Mouse (Mus musculus) intestine, postnatal 0 days (tissue): Measurements from ENCODE around the gene Naa35. TPM values are rescaled to one million over a fixed set of nuclear protein-coding genes. Genes with fewer than 3 reads are reported as not detected.

Source experiments
- ATAC-seq: fragments of 200-750 bp; cut with Nextera tagmentation; 2 replicates; pipeline ENCODE4 v1.8.0; 2017; ENCODE audit warnings: mild to moderate bottlenecking, moderate TSS enrichment, moderate library complexity
- H3K27ac ChIP-seq: fragments of 300-500 bp; sonication (generic); 2 replicates; pipeline ENCODE4 v1.5.1; 2014; ENCODE audit warnings: mild to moderate bottlenecking, low read depth, low read length, moderate library complexity
- H3K27me3 ChIP-seq: fragments of 300-500 bp; sonication (generic); replicated peaks from 2 replicates; pipeline ENCODE4 v1.6.1; 2014; ENCODE audit warnings: low read length, mixed read lengths; ENCODE audit not compliant: control insufficient read depth, insufficient read depth
- H3K36me3 ChIP-seq: fragments of 300-500 bp; sonication (generic); 2 replicates; pipeline ENCODE4 v1.6.1; 2014; ENCODE audit warnings: mild to moderate bottlenecking, moderate library complexity; ENCODE audit not compliant: control insufficient read depth, insufficient read depth
- H3K4me1 ChIP-seq: fragments of 300-500 bp; sonication (generic); replicated peaks from 2 replicates; pipeline ENCODE4 v1.6.1; 2014; ENCODE audit warnings: antibody characterized with exemption, low read length, mixed read lengths; ENCODE audit not compliant: control insufficient read depth, insufficient read depth
- H3K4me2 ChIP-seq: fragments of 300-500 bp; sonication (generic); replicated peaks from 2 replicates; pipeline ENCODE4 v1.6.1; 2014; ENCODE audit warnings: low read depth, mild to moderate bottlenecking, moderate library complexity
- H3K4me3 ChIP-seq: fragments of 300-500 bp; sonication (generic); 2 replicates; pipeline ENCODE4 v1.5.1; 2014; ENCODE audit warnings: low read depth, low read length
- H3K9ac ChIP-seq: fragments of 300-500 bp; sonication (generic); 2 replicates; pipeline ENCODE4 v1.6.1; 2014; ENCODE audit warnings: mild to moderate bottlenecking, low read depth, low read length
- H3K9me3 ChIP-seq: fragments of 300-500 bp; sonication (generic); 2 replicates; pipeline ENCODE4 v1.6.1; 2016; ENCODE audit warnings: mixed run types; ENCODE audit not compliant: control insufficient read depth
- CTCF ChIP-seq: sonication (generic); IDR thresholded peaks from 2 replicates; pipeline ENCODE4 v1.5.1; 2016; ENCODE audit warnings: low read depth, mild to moderate bottlenecking, control low read depth, antibody characterized with exemption, moderate library complexity
- WGBS: fragments of 180-500 bp; shearing (Covaris S2); extraction: QIAGEN DNeasy Blood & Tissue Kit; methylation state at CpG from one replicate; pipeline ENCODE4 v1.1.7; 2014; 5-methylcytosine and 5-hydroxymethylcytosine counted together
- polyA plus RNA-seq: library from polyadenylated mRNA; unstranded; fragments of >200 nt; fragmentation: Nextera tagmentation; extraction: Ambion mirVana; gene quantifications from 2 replicates; pipeline ENCODE4 v1.2.1, GENCODE M21; 2015

The Naa35 gene
- polyA plus RNA-seq, 1 experiment from 2014 or later = 39.8 TPM

DNA sequence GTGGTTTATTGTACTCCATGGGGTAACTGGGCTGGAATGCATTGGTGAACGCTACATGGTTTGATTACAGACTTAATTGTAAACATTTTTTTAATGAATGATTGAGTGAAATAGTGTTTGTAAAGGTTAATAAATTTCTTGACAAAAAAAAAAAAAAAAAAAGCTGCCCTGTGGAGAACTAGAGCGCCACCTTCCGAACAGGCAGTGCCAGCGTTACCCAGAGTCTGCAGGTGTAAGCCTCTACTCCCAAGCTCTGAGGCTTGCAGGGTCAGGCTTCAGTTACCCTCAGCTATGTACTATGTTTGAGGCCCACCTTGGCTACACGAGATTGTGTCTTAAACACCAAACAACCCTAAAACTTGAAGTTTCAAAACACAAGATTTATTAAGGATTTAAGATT, 49.6 kb downstream of the Naa35 start:
- Histone ChIP-seq H3K4me1 (no peaks in the 10 kb centered on the region), H3K36me3 (peaks cover 77% of the 10 kb centered on the region), H3K4me3 (no peak overlapping the region), H3K27ac (no peak overlapping the region), H3K4me2 (no peak overlapping the region), H3K9ac (no peak overlapping the region), H3K9me3 (no peaks in the 10 kb centered on the region), H3K27me3 (no peaks in the 10 kb centered on the region)
- ATAC-seq = no peak
- TF ChIP-seq CTCF = peak; percentile 42
- WGBS = 66% methylated on average over 5 of the region's 5 CpGs

DNA sequence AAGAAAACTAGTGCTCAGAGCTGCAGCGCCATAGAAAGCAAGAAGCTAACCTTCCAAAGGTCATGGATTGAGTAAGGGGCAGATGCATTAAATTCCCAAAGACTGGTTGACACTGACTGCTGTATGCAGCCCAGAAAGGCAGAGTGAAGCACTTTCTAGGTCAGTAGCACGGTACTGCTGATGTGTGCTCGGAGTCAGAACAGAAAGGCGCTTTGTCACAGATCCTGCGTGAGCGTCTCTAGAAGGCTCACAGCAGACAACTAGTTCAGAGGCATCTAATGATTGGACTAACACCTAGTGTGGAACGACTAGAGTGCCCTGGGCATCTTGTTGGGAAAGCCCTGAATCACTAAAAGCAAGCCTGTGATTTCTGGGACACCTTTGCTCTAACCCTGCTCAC, 52.7 kb downstream of the Naa35 start:
- Histone ChIP-seq H3K4me2 (no peak overlapping the region), H3K4me1 (no peaks in the 10 kb centered on the region), H3K27me3 (no peaks in the 10 kb centered on the region), H3K9ac (no peak overlapping the region), H3K27ac (no peak overlapping the region), H3K9me3 (no peaks in the 10 kb centered on the region), H3K36me3 (peaks cover 61% of the 10 kb centered on the region), H3K4me3 (no peak overlapping the region)
- no peak for ATAC-seq
- WGBS = 92% methylated on average over 7 of the region's 7 CpGs
- TF ChIP-seq CTCF = no peak

DNA sequence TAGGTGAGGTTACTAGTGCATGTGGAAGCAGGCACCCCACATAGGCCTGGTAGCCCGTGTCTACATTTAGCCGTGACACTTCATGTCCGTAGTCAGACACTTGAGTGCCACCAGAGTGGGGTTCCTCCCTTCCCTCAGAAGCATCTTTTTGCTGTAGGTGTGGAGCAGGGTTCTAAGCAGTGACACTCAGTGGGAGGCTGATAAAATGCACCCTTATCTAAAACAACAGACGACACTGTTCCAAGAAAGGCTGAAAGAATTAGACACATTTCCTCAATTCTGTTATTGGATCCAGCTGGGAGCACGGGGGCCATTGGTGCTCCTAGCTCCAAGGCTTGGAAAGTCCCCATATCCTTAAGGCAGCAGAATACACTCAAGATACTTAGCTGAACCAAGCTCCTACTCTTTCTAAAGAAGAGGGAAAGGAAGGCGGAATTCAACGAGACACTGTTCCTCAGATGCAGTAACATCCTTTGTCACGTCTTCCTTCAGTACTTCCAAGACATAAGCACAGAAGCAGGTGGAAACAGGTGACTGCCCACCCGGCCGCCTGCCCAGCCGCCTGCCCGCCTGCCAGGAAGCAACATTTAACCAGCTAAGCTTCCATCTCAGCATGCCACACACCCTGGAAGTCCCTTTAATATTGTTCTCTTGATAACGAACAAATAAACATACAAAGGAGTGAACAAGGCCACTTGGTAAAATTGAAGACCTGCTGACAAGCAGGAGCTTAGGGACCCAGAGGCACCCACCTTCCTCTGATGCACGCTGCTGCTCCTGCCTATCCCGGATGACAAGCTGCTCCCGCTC, 54.5 kb downstream of the Naa35 start:
- no peak for TF ChIP-seq CTCF
- 88% methylated on average over 16 of the region's 16 CpGs for WGBS
- no peaks in the 10 kb centered on the region for H3K27me3 ChIP-seq
- no peak for ATAC-seq
- peaks cover 45% of the 10 kb centered on the region for H3K36me3 ChIP-seq
- H3K27ac ChIP-seq = no peak overlapping the region
- H3K4me2 ChIP-seq = no peak overlapping the region
- H3K9ac ChIP-seq = no peak overlapping the region
- no peak overlapping the region for H3K4me3 ChIP-seq
- no peaks in the 10 kb centered on the region for H3K9me3 ChIP-seq
- H3K4me1 ChIP-seq = no peaks in the 10 kb centered on the region

DNA sequence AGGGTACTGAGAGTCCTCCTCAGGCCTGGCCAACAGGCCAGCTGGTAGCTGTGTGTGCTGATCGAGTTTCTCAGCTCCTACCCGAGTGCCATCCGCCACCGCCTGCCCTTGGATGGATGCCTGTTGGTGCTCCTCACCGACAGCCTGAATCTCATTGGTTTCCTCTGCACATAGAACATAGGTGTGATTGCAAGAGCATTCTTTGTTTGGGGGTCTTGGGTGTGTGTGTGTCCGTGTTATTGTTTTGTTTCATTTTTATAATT, 55.0 kb downstream of the Naa35 start:
- H3K9me3 ChIP-seq = no peaks in the 10 kb centered on the region
- H3K4me1 ChIP-seq = no peaks in the 10 kb centered on the region
- no peak overlapping the region for H3K4me3 ChIP-seq
- H3K9ac ChIP-seq = no peak overlapping the region
- no peak overlapping the region for H3K27ac ChIP-seq
- WGBS = 89% methylated on average over 6 of the region's 6 CpGs
- no peak for ATAC-seq
- peaks cover 47% of the 10 kb centered on the region for H3K36me3 ChIP-seq
- H3K27me3 ChIP-seq = no peaks in the 10 kb centered on the region
- H3K4me2 ChIP-seq = no peak overlapping the region
- no peak for TF ChIP-seq CTCF

DNA sequence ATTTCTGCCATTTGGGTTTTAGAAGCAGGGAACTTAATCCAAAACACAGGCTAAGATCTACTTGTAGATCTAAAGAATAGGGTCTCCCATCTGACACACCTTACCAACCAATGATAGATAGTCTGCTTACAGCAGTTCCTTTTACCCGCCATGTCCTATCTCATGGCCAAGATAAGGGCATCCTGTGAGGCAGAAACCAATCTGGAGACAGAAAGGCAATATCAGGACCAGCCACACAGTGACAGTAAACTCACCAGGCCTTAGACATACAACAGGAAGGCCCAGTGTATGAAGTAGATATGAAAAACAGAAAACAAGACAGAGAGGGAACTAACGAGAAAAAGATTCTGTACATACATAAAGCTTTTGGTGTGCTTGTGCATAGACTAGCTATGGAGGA, 57.8 kb downstream of the Naa35 start:
- no peak for ATAC-seq
- H3K36me3 ChIP-seq = peaks cover 21% of the 10 kb centered on the region
- H3K27me3 ChIP-seq = no peaks in the 10 kb centered on the region

DNA sequence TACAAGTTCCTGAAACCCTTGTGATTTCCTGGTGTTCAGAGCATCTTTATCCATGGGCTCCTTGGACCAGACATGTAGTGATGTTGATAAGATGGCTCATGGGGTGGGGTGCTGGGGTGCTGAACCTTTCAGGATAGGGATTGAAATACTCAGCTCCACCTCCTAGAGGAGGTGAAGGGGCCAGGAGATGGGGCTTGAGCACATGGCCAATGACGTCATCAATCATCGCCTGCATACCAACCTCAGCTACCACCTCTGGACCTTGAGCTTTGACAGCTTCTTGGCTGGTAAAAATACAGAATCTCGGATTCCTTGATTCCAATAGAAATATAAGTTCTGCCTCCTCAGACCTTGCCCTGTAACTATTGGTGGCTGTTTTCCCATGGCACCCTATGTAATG, 60.4 kb downstream of the Naa35 start:
- TF ChIP-seq CTCF = no peak
- 82% methylated on average over 3 of the region's 3 CpGs for WGBS
- no peak for ATAC-seq
- H3K36me3 ChIP-seq = peaks cover 24% of the 10 kb centered on the region
- H3K4me1 ChIP-seq = no peaks in the 10 kb centered on the region
- no peak overlapping the region for H3K27ac ChIP-seq
- no peaks in the 10 kb centered on the region for H3K27me3 ChIP-seq
- H3K4me2 ChIP-seq = no peak overlapping the region
- H3K9ac ChIP-seq = no peak overlapping the region
- no peak overlapping the region for H3K4me3 ChIP-seq
- no peaks in the 10 kb centered on the region for H3K9me3 ChIP-seq

More for the DNA sequence above, 57.8 kb downstream of the Naa35 start:
- no peaks in the 10 kb centered on the region for H3K4me1 ChIP-seq
- H3K4me2 ChIP-seq = no peak overlapping the region
- WGBS = 89% methylated on average over 2 of the region's 2 CpGs
- no peak overlapping the region for H3K4me3 ChIP-seq
- no peak overlapping the region for H3K27ac ChIP-seq
- no peak overlapping the region for H3K9ac ChIP-seq
- no peaks in the 10 kb centered on the region for H3K9me3 ChIP-seq
- no peak for TF ChIP-seq CTCF
